Mouse (Mus musculus) liver, adult 2 months (tissue): ENCODE data around the gene Gm2000. TPM values are rescaled to one million over a fixed set of nuclear protein-coding genes. Genes with fewer than 3 reads are reported as not detected.

Experiments used
- DNase-seq: peaks from one replicate; pipeline ENCODE4 v3.0.0-alpha.2; 2011; ENCODE audit warnings: low read depth, low spot score; ENCODE audit errors: extremely low read depth
- H3K27ac ChIP-seq: fragments of 200-500 bp; replicated peaks from 2 replicates; pipeline ENCODE4 v1.5.1; 2012; ENCODE audit warnings: low read depth, mild to moderate bottlenecking, control low read depth, inconsistent platforms, low read length; ENCODE audit not compliant: insufficient read depth
- H3K27me3 ChIP-seq: fragments of 200-500 bp; 2 replicates; pipeline ENCODE4 v1.6.1; 2012; ENCODE audit warnings: mild to moderate bottlenecking, moderate library complexity, low read length, inconsistent platforms; ENCODE audit not compliant: control insufficient read depth, insufficient read depth
- H3K36me3 ChIP-seq: fragments of 200-500 bp; 2 replicates; pipeline ENCODE4 v1.6.1; 2012; ENCODE audit warnings: low read length, inconsistent platforms; ENCODE audit not compliant: control insufficient read depth, insufficient read depth
- H3K4me1 ChIP-seq: fragments of 200-500 bp; 2 replicates; pipeline ENCODE4 v1.6.1; 2011; ENCODE audit warnings: low read length; ENCODE audit not compliant: control insufficient read depth, insufficient read depth
- H3K4me3 ChIP-seq: fragments of 200-500 bp; 2 replicates; pipeline ENCODE4 v1.5.1; 2011; ENCODE audit warnings: low read depth, mild to moderate bottlenecking, control low read depth, low read length, moderate library complexity; ENCODE audit not compliant: insufficient read depth
- H3K79me2 ChIP-seq: fragments of 200-500 bp; 2 replicates; pipeline ENCODE4 v1.6.1; 2012; ENCODE audit warnings: inconsistent platforms, mild to moderate bottlenecking, low read length, moderate library complexity; ENCODE audit not compliant: control insufficient read depth, insufficient read depth
- H3K9ac ChIP-seq: fragments of 200-500 bp; 2 replicates; pipeline ENCODE4 v1.6.1; 2012; ENCODE audit warnings: low read depth, mild to moderate bottlenecking, control low read depth, inconsistent platforms, low read length
- CTCF ChIP-seq: fragments of 200-500 bp; IDR thresholded peaks from 2 replicates; pipeline ENCODE4 v1.5.1; 2011; ENCODE audit warnings: low read depth, low read length, control low read depth
- POLR2A ChIP-seq: fragments of 200-500 bp; IDR thresholded peaks from 2 replicates; pipeline ENCODE4 v1.6.1; 2011; ENCODE audit warnings: low read length, control low read depth; ENCODE audit not compliant: insufficient read depth; ENCODE audit errors: extremely low read depth
- WGBS: fragments of 180-500 bp; shearing (Covaris S2); methylation state at CpG from one replicate; pipeline ENCODE4 v1.1.7; 2018; 5-methylcytosine and 5-hydroxymethylcytosine counted together
- polyA plus RNA-seq: library from polyadenylated mRNA; depleted of rRNA; stranded (reverse); fragments of >200 nt; gene quantifications from 2 replicates; pipeline ENCODE4 v1.2.3, GENCODE M21; 2012; rRNA removed
- total RNA-seq: library from RNA; depleted of rRNA; stranded (reverse); fragments of >200 nt; gene quantifications from 2 replicates; pipeline ENCODE4 v1.2.3, GENCODE M21; 2014; rRNA removed

The Gm2000 gene
- total RNA-seq (21.7 and 55.0 TPM in 2 replicates), polyA plus RNA-seq (8.4 and 10.0 TPM in 2 replicates)

GRCm38 (mm10) chr1:156365740-156366139, at the start of gene Gm2000:
Gene Gm2000 (plus strand): TSS chr1:156366040.
- Histone ChIP-seq H3K9ac (no peak within 1 kb of the TSS), H3K79me2 (no peaks in the 10 kb centered on the region), H3K4me1 (no peaks in the 10 kb centered on the region), H3K36me3 (no peaks in the 10 kb centered on the region), H3K4me3 (no peak within 1 kb of the TSS), H3K27me3 (no peaks in the 10 kb centered on the region), H3K27ac (no peak within 1 kb of the TSS)
- no peak for DNase-seq
- 91% methylated on average over 8 of the region's 8 CpGs for WGBS
- no peak for TF ChIP-seq CTCF
- TF ChIP-seq POLR2A = no peak

GRCm38 (mm10) chr1:156323126-156323525, 42.7 kb upstream of the Gm2000 start:
- Histone ChIP-seq H3K9ac (no peak overlapping the region), H3K4me1 (no peaks in the 10 kb centered on the region), H3K79me2 (no peaks in the 10 kb centered on the region), H3K4me3 (no peak overlapping the region), H3K27me3 (no peaks in the 10 kb centered on the region), H3K36me3 (no peaks in the 10 kb centered on the region), H3K27ac (no peak overlapping the region)
- DNase-seq = no peak
- 88% methylated on average over 9 of the region's 9 CpGs for WGBS
- TF ChIP-seq CTCF (no peak), POLR2A (no peak)

GRCm38 (mm10) chr1:156340847-156341246, 25.0 kb upstream of the Gm2000 start:
- H3K36me3 ChIP-seq = no peaks in the 10 kb centered on the region
- no peaks in the 10 kb centered on the region for H3K27me3 ChIP-seq
- no peak overlapping the region for H3K4me3 ChIP-seq
- no peaks in the 10 kb centered on the region for H3K4me1 ChIP-seq
- no peaks in the 10 kb centered on the region for H3K79me2 ChIP-seq
- DNase-seq = no peak
- no peak overlapping the region for H3K9ac ChIP-seq
- TF ChIP-seq POLR2A (no peak), CTCF (no peak)
- H3K27ac ChIP-seq = no peak overlapping the region
- WGBS = 71% methylated on average over 4 of the region's 4 CpGs

GRCm38 (mm10) chr1:156344433-156344832, 21.4 kb upstream of the Gm2000 start:
- no peak for DNase-seq
- Histone ChIP-seq H3K27ac (no peak overlapping the region), H3K4me1 (no peaks in the 10 kb centered on the region), H3K36me3 (no peaks in the 10 kb centered on the region), H3K27me3 (no peaks in the 10 kb centered on the region), H3K79me2 (no peaks in the 10 kb centered on the region), H3K9ac (no peak overlapping the region), H3K4me3 (no peak overlapping the region)
- WGBS = 85% methylated on average over 4 of the region's 4 CpGs
- TF ChIP-seq CTCF = no peak
- TF ChIP-seq POLR2A = no peak

GRCm38 (mm10) chr1:156345633-156346032, 20.2 kb upstream of the Gm2000 start:
- Histone ChIP-seq H3K4me3 (no peak overlapping the region), H3K36me3 (no peaks in the 10 kb centered on the region), H3K27me3 (no peaks in the 10 kb centered on the region), H3K27ac (no peak overlapping the region), H3K79me2 (no peaks in the 10 kb centered on the region), H3K9ac (no peak overlapping the region), H3K4me1 (no peaks in the 10 kb centered on the region)
- TF ChIP-seq CTCF (no peak), POLR2A (no peak)
- DNase-seq = no peak
- 93% methylated on average over 4 of the region's 4 CpGs for WGBS

GRCm38 (mm10) chr1:156349031-156349430, 16.8 kb upstream of the Gm2000 start:
- Histone ChIP-seq H3K27ac (no peak overlapping the region), H3K4me3 (no peak overlapping the region), H3K36me3 (no peaks in the 10 kb centered on the region), H3K9ac (no peak overlapping the region), H3K27me3 (no peaks in the 10 kb centered on the region), H3K79me2 (no peaks in the 10 kb centered on the region), H3K4me1 (peaks cover 4% of the 10 kb centered on the region; the same call in 1 of the 2 replicates)
- WGBS = 82% methylated on average over 4 of the region's 4 CpGs
- no peak for TF ChIP-seq CTCF
- no peak for TF ChIP-seq POLR2A
- no peak for DNase-seq
